Mouse (Mus musculus) urinary bladder, postnatal 14 days (tissue): ENCODE data around the gene Jmjd6.

Experiments
- DNase-seq: peaks from one replicate; pipeline ENCODE4 v3.0.0; 2021; ENCODE audit warnings: low spot score

The Jmjd6 gene

DNA sequence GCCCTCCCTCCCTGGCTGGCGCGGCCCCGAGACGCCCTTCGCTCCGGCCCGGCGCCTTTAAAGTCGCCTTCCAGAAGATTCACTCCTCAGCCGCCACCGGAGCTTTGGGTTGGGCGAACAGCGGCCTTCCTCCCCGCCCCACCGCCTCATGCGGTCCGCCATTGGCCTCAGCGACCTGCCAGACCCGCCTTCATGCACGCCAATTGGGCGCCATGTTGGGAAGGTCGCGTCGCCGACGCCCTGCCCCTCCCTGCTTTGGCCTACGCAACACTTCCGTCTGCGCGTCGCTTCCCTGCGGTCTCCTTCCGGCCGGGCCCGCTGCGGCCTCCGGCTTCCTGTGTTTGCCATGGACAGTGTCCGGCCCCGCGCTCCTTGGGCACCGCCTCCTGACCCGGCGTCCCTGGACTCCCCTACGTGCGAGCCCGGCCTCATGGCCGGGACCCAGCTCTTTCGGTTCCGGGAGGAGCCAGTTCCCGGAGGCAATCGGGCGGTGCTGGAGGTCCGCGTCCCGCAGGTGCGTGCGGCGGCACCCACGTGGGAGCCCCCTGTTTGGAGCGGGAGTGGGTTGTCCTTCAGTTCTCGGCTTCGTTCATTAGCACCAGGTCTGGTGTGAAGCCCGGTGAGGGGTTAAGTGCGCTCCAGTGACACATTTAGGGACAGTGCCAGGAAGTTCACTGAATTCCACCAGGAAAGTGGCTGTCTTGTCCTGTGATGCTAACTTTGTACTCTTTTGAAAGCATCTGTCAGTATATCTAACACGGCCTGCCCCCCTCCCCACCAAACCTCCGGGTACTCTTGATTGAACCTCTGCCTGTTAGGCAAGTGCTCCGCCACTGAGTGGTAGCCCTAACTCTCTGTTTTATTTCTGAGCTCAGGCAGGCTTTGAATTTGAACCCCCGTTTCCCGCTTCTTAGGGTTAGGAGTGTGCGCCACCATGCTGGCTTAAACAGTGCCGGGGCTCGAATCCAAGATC is at the start of gene Jmjd6, which contains the start of gene Mettl23:
TSS of gene Jmjd6 (minus strand) at position 189 of the 973 bp plus-strand sequence.
TSS of gene Mettl23 (plus strand) at position 18 of the 973 bp plus-strand sequence.
- DNase-seq = peak; percentile 98

DNA sequence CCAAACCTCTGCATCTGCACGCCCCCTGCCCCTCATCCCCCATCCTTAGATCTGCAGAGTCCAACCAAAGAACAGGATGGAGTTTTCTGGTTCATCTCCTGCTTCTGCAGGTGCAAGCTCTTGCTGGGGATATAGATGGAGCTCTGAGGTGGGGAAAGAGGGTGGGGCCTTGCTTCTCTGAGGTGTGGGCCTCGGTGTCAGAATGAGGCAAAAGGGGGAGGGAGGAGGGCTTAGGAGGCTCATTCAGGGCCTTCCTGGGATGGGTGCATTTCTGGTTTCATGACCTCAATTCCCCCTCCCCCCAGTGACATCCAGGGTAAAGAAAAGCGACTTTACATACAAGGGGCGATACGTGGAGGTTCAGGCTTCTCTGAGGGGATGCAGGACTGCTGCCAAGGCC is 43.9 kb upstream of the Jmjd6 start:
- no peak for DNase-seq

DNA sequence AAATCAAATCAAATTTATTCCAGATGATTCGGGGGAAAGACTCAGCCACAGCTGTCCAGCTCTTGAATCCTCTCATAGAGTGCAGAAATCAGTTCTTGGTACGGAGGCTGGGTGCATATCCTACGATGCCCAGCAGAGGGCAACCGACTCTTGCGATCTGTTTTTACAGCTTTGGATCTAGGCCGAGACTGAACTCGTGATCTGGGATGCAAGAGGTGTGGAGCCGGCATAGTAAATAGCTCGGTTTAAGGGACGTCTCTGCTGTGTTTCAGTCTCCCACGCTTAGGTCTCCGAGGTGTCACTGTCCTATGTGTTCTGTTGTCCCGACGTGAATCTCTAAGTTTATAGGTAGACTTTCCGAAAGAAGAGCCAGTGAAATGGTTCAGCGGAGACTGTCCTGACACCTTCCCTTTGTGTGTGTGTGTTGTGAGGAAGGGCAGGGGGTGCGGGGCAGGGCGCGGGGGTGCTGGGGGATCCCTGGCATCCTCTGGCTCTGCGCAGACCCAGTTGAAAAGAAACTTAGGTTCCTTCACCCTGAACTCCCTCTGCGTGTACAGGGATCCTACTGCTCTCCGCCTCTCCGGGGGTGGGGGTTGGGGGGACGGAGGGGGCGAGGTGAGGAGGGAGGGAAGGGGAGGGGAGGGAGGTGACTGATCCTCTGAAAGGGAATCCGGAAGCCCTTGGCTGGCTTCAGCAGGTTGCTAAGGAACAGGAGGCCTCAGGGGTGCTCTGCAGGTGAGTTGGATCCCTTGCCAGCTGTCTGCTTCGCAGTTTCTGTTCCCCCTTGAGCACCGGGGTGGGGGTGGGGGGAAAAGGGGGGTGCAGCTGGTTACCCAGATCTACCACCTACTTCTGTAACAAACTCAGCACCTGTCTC is 42.3 kb upstream of the Jmjd6 start:
- DNase-seq = peak; percentile 77

DNA sequence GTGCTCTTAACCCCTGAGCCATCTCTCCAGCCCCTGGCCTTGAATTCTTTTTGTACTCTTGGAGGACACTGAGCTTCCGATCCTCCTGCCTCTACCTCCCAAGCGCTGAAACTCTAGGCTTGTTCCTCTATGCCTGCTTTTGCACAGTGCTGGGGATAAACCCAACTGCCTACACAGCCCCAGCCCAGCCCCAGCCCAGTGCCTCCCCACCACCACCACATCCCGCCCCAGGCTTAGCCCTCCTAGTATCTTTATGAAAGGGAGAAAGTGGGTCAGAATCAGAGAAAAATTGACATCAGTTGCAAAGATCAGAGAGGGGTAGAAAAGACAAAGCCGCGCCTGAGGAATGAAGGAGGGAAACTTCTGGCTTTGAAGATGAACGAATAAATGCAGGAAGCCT is 40.8 kb upstream of the Jmjd6 start:
- no peak for DNase-seq

DNA sequence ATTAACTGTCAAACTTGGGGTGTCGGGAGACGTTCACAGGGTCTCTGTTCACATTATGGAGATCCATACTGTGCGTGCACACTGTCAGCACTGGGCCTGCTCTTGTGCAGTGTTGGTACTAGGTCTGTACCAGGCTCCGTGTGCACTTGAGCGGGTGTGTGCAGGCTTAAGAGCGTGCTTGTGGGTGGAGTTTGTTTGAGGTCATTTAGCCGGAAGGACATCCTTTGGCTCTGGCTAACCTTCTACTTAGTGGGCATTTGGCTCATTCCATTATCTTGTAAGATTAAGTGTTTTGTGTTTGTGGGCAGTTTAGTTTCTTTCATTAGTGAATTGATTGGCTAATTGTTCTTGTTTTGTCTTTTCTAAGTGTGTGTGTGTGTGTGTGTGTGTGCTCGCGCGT is 39.2 kb upstream of the Jmjd6 start:
- no peak for DNase-seq

DNA sequence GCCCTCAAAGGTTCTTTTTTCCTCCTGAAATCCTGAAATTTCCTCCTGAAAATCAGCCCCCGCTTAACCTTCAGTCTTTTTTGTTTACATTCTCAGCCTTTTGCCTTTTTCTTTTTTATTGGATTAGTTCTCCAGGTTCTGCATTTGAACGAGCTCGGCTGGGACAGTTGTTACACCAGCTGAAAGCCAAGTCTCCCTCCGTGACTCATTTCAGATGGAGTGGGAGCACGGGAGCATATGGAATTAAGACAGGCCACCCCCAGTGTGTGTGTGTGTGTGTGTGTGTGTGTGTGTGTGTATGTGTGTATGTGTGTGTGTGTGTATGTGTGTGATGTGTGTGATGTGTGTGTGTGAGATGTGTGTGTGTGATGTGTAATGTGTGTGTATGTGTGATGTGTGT is 38.2 kb upstream of the Jmjd6 start:
- DNase-seq = no peak

DNA sequence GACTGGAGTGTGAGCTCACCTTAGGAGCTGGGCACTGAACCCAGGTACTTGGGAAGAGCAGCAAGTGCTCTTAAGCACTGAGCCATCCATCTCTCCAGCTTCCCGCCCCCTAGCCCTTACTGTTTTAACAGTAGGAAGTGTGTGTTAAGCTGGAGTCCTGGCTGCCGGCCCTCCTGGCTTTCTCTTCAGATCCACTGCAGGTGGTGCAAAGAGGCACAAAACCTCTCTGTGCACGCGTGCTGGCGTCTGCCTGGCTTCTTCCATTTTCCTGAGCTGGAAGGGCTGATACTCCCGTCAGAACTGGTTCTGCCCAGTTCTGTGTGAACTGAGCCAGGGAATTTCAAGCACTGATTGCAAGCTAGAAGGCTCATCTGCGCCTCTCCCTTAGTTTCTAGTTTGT is 37.6 kb upstream of the Jmjd6 start:
- peak; percentile 10 for DNase-seq

DNA sequence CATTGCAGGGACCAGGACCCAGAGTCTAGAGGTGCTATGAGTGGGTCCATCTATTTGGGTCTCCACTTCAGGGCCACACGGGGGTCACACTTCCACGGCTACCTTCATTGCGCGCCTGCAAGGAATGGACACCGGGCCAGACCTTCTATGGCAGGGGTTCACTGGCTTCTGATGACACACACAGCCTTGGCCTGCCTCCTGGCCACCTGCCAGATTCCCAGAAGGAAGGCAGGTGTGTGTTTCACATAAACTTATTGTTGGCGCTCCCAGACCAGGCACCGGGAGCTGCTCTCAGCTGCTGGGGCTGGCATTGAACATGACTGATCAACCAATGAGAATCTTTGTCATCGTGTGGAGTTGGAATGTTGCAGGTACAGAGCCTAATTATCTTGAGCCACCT is 35.2 kb upstream of the Jmjd6 start:
- no peak for DNase-seq

DNA sequence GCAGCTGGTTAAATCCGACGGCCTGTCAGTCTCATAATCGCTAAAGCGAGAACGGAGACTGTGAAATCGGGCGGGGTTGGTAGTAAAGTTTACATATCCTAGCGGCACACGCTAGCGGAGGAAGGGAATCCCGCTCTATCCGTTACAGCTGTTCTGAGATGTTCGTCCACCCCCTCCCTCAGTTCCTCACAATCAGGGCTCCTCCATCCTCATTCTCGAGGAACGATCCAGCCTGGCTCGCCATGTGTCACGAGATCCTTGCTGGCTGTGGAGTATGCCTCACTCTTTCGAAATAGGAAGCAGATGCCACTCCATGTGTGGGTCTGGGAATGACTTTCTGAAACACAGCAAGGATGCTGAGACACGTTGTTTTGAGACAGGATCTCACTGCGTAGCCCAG is 30.7 kb upstream of the Jmjd6 start:
- no peak for DNase-seq

DNA sequence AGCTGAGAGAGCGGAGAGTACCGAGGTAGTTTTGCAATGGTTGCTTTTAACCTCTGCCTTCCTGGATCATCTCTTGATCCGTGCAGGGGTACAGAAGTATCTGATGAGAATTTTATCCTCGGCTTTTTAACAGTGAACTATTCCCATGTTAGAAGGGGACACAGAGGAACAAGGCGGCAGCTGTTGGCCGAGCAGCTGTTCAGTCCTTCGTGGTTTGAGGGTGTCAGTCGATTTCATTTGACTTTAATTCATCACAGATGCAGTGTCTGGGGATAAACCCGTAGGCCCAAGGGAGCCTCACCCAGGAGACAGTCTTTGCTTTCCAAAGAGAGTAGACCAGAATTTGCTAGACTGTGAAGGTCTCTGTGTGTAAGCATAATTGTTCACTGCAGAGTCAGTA is 28.3 kb upstream of the Jmjd6 start:
- DNase-seq = no peak

DNA sequence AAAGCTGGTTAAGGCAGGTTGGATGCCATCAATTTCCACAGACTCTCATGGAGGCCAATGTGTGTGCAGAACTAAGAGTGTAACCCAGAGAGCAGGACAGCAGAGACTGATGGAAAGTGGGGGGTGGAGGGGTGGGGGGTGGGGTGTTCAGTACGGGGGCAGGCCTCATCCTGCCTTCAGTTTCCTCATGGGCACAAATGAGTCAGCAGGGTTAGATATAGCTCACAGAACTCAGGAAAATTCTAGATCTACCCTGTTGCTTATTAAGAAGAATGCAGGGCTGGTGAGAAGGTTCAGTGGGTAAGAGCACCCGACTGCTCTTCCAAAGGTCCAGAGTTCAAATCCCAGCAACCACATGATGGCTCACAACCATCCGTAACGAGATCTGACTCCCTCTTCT is 26.4 kb upstream of the Jmjd6 start:
- no peak for DNase-seq

DNA sequence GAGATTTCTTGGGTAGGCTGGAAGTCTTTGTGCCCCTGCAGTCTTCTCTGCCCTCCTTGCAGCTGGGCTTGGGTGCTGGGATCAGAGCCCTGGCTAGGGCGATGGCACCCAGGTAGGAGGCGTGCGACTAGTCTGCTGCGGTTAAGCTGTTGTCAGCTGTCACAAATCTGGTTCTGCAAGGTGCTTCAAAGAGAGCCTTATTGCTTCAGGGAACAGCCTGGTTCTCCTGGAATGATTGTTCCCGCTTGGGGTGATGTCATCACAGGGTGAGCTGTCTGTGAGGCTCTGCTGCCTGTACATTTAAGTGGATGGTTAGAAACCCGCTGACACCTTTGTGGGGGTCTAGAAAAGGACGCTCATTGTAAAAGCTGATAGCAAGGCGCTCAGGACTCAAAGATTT is 26.0 kb upstream of the Jmjd6 start:
- peak; percentile 50 for DNase-seq

DNA sequence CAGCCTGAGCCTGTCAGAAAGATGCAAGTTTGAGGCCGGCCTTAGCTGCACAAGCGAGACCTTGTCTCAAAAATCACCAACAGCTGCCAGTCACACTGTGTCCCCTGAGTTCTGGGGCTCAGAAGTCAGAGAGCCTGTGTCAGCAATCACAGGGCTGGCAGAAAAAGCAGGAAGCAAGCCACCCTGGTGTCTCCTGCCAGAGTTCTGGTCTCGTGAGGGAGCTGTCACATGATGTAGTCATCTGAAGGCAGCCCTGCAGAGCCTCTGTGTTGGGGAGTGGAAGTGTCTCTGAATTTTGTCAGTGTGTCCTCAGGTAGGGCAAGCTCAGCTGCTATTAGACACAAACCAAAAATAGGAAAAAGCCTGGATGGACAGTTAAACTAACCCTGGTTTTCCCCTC is 24.9 kb upstream of the Jmjd6 start:
- DNase-seq = peak; percentile 30

DNA sequence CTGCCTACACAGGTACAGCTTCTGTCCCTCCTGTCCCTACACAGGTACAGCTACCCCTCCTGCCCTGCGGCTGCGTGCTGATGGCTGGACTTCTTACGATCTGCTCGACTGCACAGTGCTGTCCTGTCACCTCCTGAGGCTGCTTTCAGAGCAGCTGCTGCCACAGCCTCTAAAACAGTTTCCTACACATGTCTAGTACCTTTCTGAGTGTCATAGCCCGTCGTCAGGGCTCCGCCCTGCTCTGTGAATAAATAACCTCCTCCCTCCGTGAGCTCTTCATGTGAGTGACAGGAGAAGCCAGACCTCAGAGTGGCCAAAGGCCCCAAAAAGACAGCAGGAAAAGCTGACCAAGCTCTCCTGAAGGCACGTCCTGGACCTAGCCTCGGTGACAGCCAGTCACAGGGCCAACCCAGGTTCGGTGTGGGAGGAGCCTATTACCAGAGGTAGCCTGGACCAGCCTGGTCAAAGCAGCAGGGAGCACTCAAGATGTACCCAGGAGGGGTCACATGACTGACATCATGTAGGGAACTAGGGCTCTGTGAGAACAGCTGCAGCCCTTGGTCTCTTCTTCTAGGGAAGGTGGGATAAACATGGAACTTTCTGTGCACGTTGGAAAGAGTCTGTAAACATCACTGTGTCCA is 22.8 kb upstream of the Jmjd6 start:
- no peak for DNase-seq

DNA sequence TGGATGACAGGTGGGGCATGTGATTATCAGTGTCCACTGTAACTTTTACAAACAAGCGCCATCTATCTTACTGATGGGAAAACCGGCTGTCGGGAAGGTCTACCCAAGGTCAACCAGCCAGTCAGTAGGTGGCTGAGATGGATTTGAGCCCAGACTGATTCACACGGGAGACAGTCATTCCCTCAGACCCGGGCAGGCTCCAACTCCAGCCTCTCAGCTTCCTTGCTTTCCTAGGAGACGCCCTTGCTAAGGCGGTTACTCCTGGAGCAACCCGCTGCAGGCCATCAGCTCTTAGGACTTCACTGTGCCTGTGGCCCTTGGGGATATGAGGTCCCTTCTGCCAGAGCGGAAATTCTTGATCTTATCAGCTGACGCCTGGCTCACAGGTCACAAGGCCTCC is 21.2 kb upstream of the Jmjd6 start:
- no peak for DNase-seq

DNA sequence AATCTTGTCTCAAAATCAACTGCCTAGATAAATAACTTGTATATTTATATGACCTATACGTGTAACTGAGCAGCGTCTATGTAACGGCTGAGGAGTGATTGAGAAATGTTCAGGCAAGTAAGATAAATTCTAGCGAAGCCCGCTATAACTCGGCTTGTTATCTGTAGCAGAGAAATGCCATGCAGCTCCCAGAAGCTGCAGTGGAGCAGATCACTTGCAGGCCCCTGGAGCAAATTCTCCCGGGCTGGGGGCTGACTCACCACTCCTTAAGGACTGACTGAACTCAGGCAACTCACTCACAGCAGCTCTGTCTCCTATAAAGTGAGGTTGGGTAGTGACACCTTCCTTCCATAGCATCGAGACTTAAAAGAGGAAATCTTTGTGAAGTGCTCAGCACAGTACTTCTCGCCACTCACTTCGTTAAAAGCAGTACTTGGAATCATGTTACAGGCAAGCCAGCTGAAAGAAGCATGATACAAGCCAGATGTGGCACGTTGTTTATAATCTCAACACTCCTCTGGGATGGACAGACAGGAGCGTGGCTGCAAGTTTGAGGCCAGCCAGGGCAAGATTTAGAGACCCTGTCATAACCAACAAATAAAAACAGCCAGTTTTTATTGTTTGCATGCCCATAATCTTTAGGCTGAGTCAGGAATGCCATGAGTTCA is 14.1 kb upstream of the Jmjd6 start:
- DNase-seq = no peak

DNA sequence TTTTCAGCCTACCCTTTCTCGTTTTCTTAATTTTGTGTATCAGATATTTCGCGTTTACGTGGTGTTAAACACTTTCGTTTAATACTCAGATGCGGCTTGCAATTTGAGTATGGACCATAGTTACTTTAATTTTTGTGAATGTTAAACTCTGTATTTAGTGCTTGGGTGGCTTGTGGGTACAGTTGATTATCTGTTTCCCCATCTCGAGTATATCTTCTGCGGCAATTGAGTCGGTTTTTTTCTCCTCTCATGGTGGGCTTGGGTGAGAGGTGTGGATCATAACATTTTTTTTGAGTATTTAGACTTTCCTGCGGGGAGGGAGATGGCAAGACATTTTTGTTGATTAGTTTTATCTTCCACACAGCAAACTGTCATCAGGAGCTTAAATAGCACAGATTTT is 11.0 kb upstream of the Jmjd6 start:
- DNase-seq = no peak

DNA sequence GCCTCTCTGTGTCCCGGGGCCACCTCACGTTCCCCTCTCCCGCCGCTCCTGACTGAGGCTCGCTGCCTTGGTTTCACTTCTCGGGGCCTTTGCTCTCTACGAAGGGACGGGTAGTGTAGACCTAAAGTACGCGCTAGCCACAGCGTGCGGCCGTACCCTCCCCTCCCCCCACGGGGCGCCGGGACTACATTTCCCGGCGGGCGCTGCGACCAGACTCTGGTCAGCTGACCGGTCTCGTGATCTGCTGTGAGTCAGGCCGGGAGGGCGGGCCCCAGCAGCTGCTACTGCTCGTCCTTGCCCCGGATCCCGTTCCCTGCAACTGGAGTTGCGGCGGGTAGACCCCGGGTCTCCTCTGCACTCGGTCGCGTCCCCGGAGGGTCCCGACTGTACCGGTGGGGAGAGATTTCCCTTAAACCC is 10.3 kb upstream of the Jmjd6 start:
- peak; percentile 97 for DNase-seq

DNA sequence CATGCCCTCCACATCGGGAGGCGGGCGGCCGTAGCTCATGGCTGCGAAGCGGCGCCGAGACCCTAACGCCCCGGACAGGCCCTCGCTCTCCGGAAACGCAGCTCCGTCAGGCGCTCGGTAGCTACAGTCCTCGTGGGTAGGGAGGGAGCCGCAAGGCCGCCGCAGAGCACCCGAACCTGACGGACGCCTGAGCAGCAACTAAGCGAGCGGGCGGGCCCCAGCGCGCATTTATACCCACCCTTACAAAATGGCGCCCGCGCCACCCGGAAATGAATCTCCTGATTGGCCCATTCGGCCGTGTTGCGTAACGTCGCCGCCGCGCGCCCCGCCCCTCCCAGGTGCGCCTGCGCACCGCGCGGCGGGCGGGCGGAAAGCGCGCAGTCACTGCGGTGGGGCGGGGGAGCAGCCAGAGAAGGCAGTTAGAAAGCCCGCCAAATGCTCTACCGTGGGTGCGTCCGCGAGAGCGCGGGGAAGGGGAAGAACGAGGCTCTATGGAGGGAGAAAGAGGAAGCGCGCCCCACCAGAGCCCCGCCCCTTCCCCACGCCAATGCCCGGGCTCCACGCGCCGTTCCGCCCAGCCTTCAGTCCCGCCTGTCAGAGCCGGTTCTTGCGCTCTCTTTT is 9.8 kb upstream of the Jmjd6 start, which contains the start of gene Srsf2:
TSS of gene Srsf2 (minus strand) at position 204 of the 621 bp plus-strand sequence.
- peak; percentile 96 for DNase-seq

DNA sequence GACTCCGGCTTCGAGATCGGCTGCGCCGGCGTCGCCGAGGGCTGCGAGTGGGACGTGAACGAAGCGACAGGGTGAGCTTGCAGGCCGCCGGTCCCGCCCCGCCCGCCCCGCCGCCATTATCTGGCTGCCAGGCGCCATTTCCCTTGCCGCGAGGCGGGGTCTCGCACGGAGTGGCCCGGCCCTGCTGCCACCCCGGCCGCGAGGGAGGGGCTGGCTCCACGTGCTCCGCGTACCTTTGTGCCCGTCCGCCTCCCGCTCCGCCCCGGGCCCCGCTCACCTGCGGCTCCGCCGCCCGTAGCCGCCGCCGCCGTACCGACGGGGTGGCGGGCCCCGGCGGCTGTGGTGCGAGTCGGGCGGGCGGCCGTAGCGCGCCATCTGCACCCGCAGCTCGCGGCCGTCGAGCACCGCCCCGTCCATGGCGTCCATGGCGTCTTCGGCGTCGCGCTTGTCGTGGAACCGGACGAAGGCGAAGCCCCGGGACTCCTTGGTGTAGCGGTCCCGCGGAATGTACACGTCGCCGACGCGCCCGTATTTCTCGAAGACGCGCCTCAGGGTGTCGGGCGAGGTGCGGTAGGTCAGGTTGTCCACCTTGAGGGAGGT is 9.1 kb upstream of the Jmjd6 start, which contains the start of gene Mfsd11:
TSS of gene Mfsd11 (plus strand) at position 150 of the 600 bp plus-strand sequence.
- DNase-seq = peak; percentile 86
